Mouse (Mus musculus) C2C12 (cell line): ENCODE data around the gene Chst15. TPM values are rescaled to one million over a fixed set of nuclear protein-coding genes. Genes with fewer than 3 reads are reported as not detected.

Experiments
- H3K27me3 ChIP-seq: one replicate; pipeline ENCODE4 v1.6.1; 2011; ENCODE audit not compliant: control insufficient read depth, insufficient read depth, insufficient read length
- H3K36me3 ChIP-seq: one replicate; pipeline ENCODE4 v1.6.1; 2011; ENCODE audit not compliant: control insufficient read depth, insufficient read depth
- H3K4me3 ChIP-seq: one replicate; pipeline ENCODE4 v1.5.1; 2011; ENCODE audit warnings: mild to moderate bottlenecking, control low read depth; ENCODE audit not compliant: poor library complexity, insufficient read depth, severe bottlenecking
- H3K79me2 ChIP-seq: one replicate; pipeline ENCODE4 v1.6.1; 2011; ENCODE audit not compliant: control insufficient read depth, insufficient read depth
- H3K79me3 ChIP-seq: one replicate; pipeline ENCODE4 v1.6.1; 2011; ENCODE audit warnings: low read depth, control low read depth
- H3ac ChIP-seq: one replicate; pipeline ENCODE3; 2011; ENCODE audit warnings: low read depth; ENCODE audit not compliant: control insufficient read depth, insufficient read length
- CEBPB ChIP-seq: IDR thresholded peaks from one replicate; pipeline ENCODE4 v1.6.1; 2011; ENCODE audit warnings: low read depth, mild to moderate bottlenecking, control low read depth, moderate library complexity
- CTCF ChIP-seq: IDR thresholded peaks from one replicate; pipeline ENCODE4 v1.5.1; 2011; ENCODE audit not compliant: control insufficient read depth, insufficient read depth, insufficient read length
- FOSL1 ChIP-seq: IDR thresholded peaks from one replicate; pipeline ENCODE4 v1.8.0; 2011; ENCODE audit warnings: mild to moderate bottlenecking, low read length; ENCODE audit not compliant: poor library complexity, insufficient read depth, severe bottlenecking
- MAX ChIP-seq: IDR thresholded peaks from one replicate; pipeline ENCODE4 v1.6.1; 2011; ENCODE audit warnings: mild to moderate bottlenecking, control low read depth
- MYOD1 ChIP-seq: IDR thresholded peaks from one replicate; pipeline ENCODE4 v1.6.1; 2011; ENCODE audit warnings: low read depth; ENCODE audit not compliant: control insufficient read depth, insufficient read length
- MYOG ChIP-seq: IDR thresholded peaks from one replicate; pipeline ENCODE4 v1.6.1; 2011; ENCODE audit not compliant: control insufficient read depth, insufficient read length; ENCODE audit errors: extremely low read depth
- USF1 ChIP-seq: IDR thresholded peaks from one replicate; pipeline ENCODE4 v1.6.1; 2011; ENCODE audit warnings: low read depth, mild to moderate bottlenecking, control low read depth, moderate library complexity
- polyA plus RNA-seq: library from polyadenylated mRNA; unstranded; fragments of >200 nt; fragmentation: generic; extraction: Trizol; gene quantifications from one replicate; pipeline ENCODE4 v1.2.1, GENCODE M21; 2012; ENCODE audit warnings: missing spikeins

Chst15 gene
- polyA plus RNA-seq, 1 experiment: 8.9 TPM

DNA sequence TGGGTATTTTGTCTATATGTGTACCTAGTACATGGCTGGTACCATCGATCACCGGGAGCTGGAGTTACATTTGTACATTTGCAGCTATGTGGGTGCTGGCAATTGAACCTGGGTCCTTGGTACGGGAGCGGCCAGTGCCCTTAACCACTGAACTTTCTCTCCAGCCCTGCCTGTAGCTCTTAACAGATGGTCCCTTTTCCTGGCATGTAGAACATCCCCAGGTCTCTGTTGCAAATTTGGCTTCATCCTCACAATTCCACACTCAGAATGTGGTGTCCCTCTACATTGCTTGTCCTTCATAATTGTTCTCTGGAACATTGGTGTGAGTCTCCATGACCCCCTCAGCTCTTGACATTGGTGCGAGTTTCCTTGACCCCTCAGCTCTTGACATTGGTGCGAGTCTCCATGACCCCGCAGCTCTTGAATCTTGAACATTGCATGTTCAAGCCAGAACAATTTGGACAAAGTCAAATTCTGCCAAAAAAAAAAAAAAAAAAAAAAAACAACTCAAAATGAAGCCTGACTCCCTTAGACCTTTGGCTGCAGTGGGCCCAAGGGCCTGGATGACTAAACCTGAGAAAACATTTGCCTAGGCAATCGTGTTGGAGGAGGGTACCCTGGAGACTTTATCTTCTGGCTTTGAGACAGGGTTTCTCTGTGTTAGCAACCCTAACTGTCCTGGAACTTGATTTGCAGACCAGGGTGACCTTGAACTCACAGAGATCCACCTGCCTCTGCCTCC, 10.2 kb downstream of the Chst15 start:
- peaks cover 3% of the 10 kb centered on the region for H3K79me3 ChIP-seq
- H3ac ChIP-seq: no peak overlapping the region
- H3K27me3 ChIP-seq: no peaks in the 10 kb centered on the region
- H3K4me3 ChIP-seq: no peak overlapping the region
- peaks cover 22% of the 10 kb centered on the region for H3K79me2 ChIP-seq
- no peaks in the 10 kb centered on the region for H3K36me3 ChIP-seq
- TF ChIP-seq MYOG (no peak), CEBPB (no peak), CTCF (no peak), USF1 (no peak), MAX (no peak)

DNA sequence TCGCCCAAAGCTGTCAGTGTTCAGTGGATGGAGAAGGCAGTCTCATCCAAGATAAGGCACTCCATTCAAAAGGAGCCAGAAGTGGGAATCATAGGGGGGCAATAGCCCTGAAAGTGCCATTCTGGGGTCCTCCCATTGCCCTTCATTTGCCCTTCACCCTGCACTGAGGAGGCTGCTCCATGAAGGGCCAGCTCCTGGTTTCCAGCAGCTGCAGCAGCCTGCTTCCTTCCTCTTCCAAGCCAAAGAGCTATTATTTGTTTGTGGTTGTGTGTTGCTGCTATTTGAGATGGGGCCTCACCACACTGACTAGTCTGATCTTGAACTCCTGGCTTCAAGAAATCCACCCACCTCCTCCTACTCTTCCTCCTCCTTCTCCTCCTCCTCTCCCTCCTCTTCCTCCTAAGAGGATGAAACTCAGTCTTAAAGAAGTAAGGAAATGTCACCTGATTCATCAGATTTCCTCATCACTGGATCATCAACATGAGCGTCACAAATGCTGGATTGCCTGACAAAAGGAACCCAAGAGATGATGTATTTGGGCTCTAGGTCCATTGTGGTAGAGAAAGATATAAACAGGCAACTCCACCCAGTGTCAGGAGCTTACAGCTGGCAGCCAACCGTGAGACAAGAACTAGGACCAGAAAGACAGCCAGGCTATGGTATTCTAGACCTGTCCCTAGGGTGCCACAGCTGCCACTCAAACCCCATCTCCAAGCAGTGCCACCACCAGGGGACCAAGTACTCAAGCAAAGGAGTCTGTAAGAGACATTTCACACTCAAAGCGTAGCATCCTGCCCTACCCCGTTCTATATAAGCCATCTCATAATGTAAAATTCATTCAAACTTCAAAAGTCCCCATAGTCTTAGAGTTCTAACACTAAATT, 11.3 kb downstream of the Chst15 start:
- Histone ChIP-seq H3K36me3 (no peaks in the 10 kb centered on the region), H3K27me3 (no peaks in the 10 kb centered on the region), H3K4me3 (no peak overlapping the region), H3K79me2 (peaks cover 22% of the 10 kb centered on the region), H3K79me3 (peaks cover 3% of the 10 kb centered on the region), H3ac (no peak overlapping the region)
- no peak for TF ChIP-seq CTCF
- no peak for TF ChIP-seq CEBPB
- TF ChIP-seq MAX: no peak
- no peak for TF ChIP-seq MYOG
- no peak for TF ChIP-seq FOSL1
- no peak for TF ChIP-seq USF1
- TF ChIP-seq MYOD1: no peak

DNA sequence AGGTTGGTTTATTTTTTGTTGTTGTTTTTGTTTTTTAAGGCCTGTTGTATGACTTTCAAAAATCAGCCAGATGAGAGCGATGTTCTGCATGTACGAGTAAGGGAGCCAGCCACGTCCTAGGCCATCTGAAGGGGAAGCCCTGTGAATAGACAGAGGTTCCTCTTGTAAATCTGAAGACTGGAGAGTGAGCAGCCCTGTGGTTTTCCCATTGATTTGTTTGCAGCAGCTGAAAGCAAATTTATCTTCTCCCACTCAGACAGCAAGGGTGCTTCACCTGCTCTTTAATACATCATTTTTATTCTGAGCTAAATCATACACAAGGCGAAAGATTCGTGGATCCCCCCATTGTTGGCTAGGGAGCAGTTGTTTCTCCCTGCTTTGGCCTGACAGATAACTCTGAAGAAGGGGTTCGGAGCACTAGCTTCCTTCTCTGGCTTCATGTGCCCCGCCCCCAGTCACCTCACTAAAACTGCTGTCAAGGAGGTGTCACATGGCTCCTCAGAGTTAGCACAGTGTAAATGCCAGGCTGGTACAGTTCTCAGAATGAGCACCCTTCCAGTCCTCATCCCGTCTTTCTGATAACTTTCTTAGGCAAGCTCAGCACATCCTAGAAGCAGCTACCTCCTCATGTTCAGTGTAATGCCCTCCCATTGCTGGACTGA, 12.5 kb downstream of the Chst15 start:
- Histone ChIP-seq H3K36me3 (no peaks in the 10 kb centered on the region), H3K79me3 (peaks cover 2% of the 10 kb centered on the region), H3K27me3 (no peaks in the 10 kb centered on the region), H3K79me2 (peaks cover 15% of the 10 kb centered on the region), H3ac (no peak overlapping the region), H3K4me3 (no peak overlapping the region)
- TF ChIP-seq USF1: no peak
- TF ChIP-seq MYOD1: no peak
- no peak for TF ChIP-seq CEBPB
- no peak for TF ChIP-seq CTCF
- TF ChIP-seq FOSL1: no peak
- no peak for TF ChIP-seq MYOG
- TF ChIP-seq MAX: no peak

DNA sequence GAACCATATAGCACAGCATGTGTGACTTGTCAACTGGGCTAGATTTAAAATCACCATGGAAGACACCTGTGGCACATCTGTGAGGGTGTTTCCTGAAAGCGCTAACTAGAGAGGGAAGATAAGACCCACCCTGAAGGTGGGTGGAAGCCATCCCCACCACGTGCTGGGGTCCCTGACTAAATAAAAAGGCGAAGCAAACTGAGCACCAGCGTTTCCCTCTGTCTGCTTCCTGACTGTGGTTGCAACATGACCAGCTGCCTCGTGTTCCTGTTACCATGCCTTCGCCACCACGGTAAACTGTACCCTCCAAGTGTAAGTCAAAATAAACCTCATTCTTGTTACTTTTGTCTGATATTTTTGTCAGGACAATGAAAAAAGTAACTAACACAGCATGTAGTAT, 13.0 kb downstream of the Chst15 start:
- no peak overlapping the region for H3K4me3 ChIP-seq
- peaks cover 2% of the 10 kb centered on the region for H3K79me3 ChIP-seq
- TF ChIP-seq MYOD1 (no peak), MAX (no peak), CTCF (no peak), CEBPB (no peak), USF1 (no peak), MYOG (no peak), FOSL1 (no peak)
- H3K27me3 ChIP-seq: no peaks in the 10 kb centered on the region
- H3ac ChIP-seq: no peak overlapping the region
- H3K36me3 ChIP-seq: no peaks in the 10 kb centered on the region
- H3K79me2 ChIP-seq: peaks cover 9% of the 10 kb centered on the region

DNA sequence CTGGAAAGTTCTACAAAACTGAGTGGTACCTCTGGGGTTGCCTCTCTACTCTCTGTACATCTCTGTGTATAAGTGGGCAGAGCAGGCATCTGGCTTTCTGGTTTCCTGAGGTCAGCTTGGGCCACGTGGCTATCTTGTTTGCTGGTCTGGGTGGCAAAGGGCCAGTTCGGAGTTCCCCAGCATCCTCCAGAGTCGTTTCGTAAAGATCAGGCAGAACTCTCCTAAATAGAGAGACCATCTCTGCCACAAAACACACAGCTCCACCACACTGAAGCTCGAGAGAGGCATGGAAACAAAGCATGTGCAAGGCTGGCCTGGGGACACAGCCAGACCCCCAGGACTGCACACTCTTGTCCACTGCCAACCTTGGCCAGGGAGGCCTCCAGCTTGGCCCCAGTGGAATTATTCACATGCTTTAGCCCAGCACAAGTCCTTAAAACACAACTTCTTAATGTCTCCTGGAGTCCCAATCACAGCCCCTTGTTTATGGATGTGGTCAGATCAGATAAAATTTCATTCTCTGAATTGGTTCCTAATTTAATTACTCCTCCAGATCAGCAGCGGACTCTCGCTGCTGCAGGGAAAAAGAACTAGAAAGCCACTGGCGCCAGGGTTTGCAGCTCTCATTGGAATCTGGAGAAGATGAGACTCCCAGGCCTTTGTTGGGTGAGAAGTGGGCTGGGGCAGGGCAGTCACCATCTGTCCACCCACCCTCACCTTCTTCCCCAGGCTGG, 14.4 kb downstream of the Chst15 start:
- Histone ChIP-seq H3K4me3 (no peak overlapping the region), H3K36me3 (no peaks in the 10 kb centered on the region), H3ac (no peak overlapping the region), H3K27me3 (no peaks in the 10 kb centered on the region), H3K79me2 (peaks cover 8% of the 10 kb centered on the region), H3K79me3 (no peaks in the 10 kb centered on the region)
- TF ChIP-seq USF1 (no peak), CTCF (no peak), MYOD1 (no peak), MAX (no peak), FOSL1 (no peak), CEBPB (no peak), MYOG (no peak)
